Mouse (Mus musculus) lung, postnatal 0 days (tissue): ENCODE results near the gene Cfap61.

Source experiments
- CTCF ChIP-seq: IDR thresholded peaks from 2 replicates; pipeline ENCODE4 v1.5.1; 2016; ENCODE audit warnings: antibody characterized with exemption, mild to moderate bottlenecking
- EP300 ChIP-seq: IDR thresholded peaks from 2 replicates; pipeline ENCODE4 v1.6.1; 2016; ENCODE audit warnings: antibody characterized with exemption, mild to moderate bottlenecking, control low read depth

DNA sequence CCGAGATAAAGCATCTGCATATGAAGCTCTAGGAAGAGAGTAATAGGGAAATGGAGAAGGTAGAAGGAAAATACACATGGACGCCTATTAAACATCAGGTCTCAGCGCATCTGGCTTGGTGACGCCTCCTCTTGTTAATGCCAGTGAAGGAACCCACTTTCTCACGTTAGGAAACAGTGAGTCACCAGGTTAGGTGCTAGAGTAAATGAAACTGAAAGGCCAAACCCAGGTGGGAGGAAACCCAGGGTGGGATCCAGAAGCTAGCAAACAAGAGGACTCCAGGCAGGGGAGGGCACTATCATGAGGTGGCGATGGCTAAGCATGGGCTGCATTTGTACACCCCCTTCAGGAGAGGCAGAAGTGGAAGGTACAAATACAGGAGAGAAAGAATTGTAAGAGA, 29.4 kb upstream of the Cfap61 start:
- no peak for TF ChIP-seq CTCF
- no peak for TF ChIP-seq EP300
